Mouse (Mus musculus): ENCODE results near the gene Rab26. TPM values are rescaled to one million over a fixed set of nuclear protein-coding genes. Genes with fewer than 3 reads are reported as not detected.
A peak's percentile ranks its signal among the peaks of the same experiment; 100 is the strongest.

Rab26 gene
- total RNA-seq (2022): under 1 TPM in 3 of 4 experiments, not detected in 1; 0.23 to 0.50 (median 0.25) TPM

DNA sequence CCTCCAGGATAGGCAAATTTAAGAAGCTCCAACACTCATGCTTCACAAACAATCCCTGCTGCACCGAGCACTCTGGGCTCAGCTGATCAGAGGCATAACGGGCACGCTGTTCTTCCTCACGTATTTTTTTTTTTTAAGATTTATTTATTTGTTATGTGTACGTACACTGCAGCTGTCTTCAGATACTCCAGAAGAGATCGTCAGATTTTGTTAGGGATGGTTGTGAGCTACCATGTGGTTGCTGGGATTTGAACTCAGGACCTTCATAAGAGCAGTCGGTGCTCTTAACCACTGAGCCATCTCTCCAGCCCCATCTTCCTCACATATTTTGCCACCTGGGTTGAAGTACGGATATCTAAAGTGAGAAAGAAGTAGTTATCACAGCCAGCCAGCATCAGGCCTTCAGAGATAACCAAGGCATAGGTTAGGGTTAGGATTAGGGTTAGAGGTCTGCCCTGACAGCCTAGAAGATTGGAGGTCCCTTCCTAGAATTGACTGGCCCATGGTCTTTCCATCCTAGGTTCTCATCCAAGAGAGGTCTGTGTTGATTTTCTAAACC, at the start of gene Rab26:
Gene Rab26 (minus strand): TSS at position 51 of the 559 bp plus-strand sequence.
- DNase-seq (ENCODE audit: low spot score): no peak

DNA sequence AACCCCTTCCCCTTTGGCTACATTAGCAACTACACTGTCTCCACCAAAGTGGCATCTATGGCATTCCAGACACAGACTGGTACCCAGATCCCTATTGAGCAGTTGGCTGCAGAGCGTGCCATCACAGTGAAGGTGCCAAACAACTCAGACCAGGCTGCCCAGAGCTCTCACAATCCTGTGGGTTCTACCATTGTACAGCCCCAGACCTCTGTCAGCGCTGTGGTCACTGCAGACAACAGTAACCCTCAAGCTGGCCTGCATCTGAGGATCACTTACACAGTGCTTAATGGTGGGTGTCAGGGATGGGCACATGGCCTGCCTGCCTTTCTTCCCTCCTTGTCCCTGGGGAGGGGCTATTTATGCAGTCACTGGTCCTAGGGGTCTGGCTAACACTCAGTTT, 46.3 kb upstream of the Rab26 start:
- DNase-seq (ENCODE audit: low spot score): no peak

DNA sequence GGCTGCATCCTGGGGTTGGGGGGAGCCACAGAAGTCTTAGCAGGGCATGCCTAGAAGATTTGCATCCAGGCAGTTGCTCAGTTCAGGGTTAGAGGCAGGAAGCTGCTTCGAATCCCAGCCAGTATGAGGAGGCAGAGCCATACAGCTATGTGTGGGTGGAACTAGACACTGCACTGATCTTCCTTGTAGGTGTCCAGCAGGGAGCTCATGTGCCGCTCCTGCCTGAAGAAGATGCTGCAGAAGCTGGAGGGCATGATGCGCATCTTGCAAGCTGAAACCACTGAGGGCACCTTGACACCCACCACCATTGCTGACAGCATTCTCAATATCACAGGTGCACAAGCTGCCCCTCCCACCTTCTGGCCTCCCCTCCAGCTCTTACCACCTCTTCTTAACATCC, 45.5 kb upstream of the Rab26 start:
- DNase-seq (ENCODE audit: low spot score): no peak

DNA sequence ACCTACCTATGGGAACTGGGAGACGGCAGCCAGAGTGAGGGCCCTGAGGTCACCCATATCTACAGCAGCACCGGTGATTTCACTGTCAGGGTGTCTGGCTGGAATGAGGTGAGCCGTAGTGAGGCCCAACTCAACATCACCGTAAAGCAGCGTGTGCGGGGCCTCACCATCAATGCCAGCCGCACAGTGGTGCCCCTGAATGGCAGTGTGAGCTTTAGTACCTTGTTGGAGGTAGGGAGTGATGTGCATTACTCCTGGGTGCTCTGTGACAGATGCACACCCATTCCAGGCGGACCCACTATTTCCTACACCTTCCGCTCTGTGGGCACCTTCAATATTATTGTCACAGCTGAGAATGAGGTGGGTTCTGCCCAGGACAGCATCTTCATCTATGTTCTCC, 39.8 kb upstream of the Rab26 start:
- no peak for DNase-seq (ENCODE audit: low spot score)

DNA sequence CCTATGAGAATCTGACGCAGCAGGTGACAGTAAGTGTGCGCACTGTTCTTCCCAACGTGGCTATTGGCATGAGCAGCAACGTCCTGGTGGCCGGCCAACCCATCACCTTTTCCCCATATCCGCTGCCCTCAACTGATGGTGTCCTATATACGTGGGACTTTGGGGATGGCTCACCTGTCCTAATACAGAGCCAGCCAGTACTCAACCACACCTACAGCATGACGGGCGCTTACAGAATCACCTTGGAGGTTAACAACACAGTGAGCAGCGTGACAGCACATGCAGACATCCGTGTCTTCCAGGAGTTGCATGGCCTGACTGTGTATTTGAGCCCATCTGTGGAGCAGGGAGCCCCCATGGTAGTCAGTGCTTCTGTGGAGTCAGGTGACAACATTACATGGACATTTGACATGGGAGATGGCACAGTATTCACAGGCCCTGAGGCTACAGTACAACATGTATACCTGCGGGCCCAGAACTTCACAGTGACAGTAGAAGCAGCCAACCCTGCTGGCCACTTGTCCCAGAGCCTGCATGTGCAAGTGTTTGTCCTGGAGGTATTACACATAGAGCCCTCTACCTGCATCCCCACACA, 38.7 kb upstream of the Rab26 start:
- DNase-seq (ENCODE audit: low spot score): no peak

DNA sequence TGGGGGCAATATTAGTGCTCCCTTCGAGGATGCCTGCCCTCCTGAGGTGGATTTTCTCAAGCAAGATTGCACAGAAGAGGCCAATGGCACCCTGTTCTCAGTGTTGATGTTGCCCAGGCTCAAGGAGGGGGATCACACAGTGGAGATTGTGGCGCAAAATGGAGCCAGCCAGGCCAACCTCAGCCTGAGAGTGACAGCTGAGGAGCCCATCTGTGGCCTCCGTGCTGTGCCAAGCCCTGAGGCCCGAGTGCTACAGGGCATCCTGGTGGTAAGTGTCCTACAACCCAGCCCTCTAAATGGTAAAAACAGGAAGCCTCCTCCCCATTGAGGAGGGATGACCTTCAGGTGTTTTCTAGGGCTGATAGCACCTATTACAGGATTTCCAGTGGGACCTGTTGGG, 35.8 kb upstream of the Rab26 start:
- DNase-seq (ENCODE audit: low spot score): no peak

DNA sequence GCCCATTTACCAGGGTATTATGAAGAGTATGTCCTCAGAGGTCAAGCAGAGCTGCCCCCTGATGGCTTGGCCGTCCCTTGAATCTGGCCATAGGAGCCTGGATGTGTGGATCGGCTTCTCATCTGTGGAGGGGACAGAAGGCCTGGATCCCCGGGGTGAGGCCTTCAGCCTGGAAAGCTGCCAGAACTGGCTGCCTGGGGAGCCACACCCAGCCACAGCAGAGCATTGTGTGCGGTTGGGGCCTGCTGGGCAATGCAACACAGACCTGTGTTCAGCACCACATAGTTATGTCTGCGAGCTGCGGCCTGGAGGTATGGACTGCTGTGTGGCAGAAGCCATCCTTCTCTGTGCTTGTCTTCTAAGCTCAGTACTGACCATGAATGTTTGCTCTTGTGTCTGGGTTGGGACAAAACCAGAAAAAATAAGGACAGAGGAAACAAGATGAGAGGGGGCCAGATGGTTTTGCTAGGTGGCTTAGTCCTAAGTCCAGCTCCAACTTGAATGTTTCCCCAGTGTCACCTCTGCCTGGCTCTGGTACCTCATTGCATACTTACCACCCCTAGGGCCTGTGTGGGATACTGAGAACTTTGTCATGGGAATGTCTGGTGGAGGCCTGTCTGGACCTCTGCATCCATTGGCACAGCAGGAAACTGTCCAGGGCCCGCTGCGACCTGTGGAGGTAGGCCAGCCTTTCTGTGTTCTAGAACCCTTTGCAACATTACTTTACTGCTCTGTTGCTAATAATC, 33.2 kb upstream of the Rab26 start:
- peak; percentile 42 for DNase-seq (ENCODE audit: low spot score)

DNA sequence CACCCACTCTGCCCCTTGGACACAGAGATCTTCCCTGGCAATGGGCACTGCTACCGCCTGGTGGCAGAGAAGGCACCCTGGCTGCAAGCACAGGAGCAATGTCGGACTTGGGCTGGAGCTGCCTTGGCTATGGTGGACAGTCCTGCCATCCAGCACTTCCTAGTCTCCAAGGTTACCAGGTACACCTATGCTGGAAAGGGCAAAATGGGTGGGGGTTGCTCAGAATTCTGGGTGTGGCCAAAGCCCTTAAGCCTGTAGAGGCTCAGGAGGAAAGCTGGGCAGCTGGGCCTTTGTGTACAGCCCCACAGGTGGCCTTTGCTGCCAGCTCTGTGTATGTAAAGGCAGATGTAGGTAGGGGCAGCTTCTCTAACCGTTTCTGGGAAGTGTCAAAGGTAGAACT, 31.8 kb upstream of the Rab26 start:
- no peak for DNase-seq (ENCODE audit: low spot score)

DNA sequence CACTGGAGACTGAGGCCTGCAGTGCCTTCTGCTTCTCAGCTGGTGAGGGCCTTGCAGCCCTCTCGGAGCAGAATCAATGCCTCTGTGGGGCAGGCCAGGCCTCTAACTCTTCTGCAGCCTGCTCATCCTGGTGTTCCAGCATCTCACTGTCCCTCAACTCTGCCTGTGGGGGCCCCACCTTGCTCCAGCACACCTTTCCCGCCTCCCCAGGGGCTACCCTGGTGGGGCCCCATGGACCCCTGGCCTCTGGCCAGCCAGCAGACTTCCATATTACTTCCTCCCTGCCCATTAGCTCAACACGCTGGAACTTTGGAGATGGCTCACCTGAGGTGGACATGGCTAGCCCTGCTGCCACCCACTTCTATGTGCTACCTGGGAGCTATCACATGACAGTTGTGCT, 31.1 kb upstream of the Rab26 start:
- no peak for DNase-seq (ENCODE audit: low spot score)

DNA sequence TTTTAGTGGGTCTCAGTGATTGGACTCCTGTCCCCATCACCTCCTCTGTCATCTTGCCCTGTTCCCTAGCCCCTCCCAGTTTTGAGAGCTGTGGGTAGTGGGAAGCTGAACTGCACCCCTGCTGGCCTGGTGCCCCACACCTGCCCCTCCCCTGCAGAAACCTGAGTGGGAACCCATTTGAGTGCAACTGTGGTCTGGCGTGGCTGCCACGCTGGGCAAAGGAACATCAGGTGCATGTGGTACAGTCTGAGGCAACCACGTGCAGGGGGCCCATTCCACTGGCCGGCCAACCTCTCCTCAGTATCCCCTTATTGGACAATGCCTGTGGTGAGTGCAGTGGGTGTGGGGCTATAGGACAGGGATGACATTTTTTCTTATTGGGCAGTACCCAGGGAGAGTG, 30.4 kb upstream of the Rab26 start:
- no peak for DNase-seq (ENCODE audit: low spot score)

DNA sequence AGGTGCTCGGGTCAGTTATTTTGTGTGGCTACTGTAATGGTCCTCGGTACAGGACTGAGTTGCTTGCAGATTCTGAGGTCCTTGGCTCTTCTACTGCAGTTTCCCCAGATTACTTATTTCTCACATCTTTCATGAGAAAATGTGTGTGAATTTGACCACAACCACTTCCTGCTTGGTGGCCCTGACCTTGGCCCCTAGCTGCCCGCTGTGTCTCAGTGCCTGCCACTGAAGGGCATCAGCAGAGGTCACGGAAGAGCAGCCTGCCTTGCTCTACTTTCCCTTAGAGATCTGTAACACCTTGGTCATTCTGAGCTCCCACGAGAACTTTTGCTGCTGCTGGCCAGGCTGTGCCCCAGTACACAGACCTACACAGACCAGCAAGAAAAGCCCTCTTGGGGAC, 29.6 kb upstream of the Rab26 start:
- no peak for DNase-seq (ENCODE audit: low spot score)

DNA sequence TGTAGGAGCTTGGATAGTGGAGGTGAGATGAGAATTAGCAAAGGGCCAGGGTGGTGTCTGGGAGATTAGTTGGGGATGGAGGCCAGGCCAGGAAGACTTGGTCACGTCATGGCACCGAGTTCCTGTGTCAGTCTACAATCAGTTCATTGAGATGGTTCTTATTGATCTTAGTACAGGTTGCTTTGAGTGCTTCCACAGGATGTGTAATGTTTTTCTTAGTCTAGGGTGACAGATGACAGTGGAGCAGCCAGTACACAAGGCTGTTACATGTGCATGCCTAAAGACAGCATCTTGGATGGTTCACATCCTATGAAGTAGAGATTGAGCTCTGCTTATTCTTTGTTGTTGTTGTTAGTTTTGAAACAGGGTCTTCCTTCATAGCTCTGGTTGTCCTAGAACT, 27.6 kb upstream of the Rab26 start:
- DNase-seq (ENCODE audit: low spot score): no peak

DNA sequence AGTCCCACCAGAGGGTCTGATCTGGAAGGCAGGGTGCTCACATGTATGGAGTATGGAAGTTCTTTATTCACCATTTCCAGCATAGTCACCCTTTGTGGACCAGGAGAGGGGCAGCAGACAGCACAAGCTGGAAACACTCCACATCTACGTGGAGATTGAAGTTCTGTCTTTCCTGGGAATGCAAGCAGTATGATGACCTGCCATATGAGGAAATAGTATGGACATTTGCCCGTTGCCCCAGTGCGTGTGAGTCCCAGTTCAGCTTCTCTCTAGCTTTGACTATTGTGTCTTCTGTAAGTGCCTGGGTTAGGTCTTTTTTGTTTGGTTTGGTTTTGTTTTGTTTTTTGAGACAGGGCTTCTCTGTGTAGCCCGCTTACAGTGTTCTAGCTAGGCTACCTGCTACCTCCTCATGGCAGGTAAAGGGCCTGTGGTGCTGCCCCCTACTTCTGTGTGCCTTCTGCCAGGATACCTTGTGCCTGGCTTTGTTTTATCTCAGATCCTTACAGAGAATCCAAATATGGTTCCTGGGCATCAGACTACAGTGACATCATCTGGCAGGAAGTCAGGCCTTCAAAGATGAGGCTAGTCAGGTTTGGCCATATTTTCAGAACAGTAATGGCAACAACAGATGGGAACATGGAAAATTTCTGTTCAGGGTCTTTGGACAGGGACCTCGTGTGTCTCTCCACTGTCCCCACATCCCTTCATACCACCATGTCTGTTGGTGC, 26.5 kb upstream of the Rab26 start:
- DNase-seq (ENCODE audit: low spot score): no peak

DNA sequence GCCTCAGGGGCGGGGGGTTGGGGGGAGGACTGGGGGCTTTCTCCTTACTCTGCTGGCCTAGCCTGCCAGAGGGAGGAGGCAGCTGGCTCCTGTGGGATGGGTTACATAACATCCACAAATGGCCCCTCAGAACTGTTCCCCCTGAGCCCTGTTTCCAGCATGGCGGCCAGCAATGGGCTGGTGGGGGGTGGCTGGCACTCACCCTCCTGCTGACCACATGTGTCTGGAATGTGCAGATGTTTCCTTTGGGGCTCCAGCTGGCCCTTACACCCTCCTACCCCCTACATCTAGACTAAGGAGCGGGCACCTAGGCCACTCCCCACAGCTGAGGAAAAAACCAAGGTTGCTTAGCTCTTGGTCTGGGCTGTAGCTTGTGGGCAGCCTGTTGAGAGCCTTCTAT, 25.1 kb upstream of the Rab26 start:
- peak; percentile 40 for DNase-seq (ENCODE audit: low spot score)

DNA sequence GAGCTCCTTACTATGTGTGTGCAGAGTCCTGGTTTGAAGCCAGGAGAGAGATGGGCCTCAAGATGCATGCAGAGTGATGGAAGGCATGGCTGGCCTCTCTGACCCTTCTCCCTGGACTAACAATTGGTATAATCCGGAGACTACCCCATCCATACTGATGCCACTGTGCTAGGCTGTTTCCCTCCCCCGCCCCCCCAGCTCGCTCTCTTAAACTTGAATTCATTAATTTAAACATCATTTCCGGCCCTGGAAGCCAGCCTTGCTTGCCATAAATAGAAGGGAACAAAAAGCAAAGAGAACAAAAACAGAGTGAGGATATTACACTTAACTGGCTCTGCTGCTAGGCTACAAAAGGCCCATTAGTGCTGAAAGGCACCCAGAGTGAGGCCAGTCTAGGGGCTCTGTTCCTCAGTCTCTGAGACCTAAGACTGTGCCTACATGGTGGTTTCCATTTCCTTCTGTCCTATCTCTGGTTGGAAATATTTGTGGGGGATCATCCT, 24.6 kb upstream of the Rab26 start:
- DNase-seq (ENCODE audit: low spot score): peak; percentile 58

DNA sequence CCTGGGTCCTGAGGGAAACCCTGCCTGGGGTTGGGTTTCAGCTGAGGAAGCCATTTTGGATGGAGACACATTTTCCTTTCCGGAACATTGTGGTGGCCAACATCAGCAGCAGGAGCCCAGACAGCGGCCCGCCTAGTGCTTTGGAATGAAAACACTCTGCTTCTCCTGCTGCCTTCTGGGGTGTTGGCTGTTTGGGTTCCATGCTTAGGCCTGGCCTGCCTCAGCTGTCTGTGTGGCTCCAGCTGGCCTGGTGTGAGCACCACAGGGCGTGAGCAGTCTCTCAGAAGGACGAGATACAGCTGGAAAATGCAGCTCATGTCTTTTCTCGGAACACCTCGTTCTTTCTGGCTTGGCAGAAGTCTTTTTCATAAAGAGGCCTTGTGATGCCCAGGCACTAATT, 23.1 kb upstream of the Rab26 start:
- peak; percentile 73 for DNase-seq (ENCODE audit: low spot score)

DNA sequence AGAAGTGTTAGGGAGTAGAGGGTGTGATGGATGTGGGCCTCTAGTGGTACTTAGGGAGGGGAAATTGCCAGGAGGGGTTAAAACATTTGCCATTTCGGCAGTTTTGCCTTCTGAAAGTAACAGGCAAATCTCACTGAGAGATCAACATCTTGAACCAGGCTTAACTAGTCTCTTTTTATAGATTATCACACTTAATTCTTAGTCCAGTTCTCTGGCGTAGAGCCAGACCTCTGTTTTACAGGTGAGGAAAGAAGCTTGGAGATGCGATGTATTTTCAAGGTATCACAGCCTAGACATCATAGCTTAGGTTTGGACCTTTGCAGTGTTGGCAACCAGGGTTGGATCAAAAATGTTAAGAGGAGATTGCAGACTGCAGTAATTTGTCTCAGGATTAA, 17.0 kb upstream of the Rab26 start:
- DNase-seq (ENCODE audit: low spot score): no peak

DNA sequence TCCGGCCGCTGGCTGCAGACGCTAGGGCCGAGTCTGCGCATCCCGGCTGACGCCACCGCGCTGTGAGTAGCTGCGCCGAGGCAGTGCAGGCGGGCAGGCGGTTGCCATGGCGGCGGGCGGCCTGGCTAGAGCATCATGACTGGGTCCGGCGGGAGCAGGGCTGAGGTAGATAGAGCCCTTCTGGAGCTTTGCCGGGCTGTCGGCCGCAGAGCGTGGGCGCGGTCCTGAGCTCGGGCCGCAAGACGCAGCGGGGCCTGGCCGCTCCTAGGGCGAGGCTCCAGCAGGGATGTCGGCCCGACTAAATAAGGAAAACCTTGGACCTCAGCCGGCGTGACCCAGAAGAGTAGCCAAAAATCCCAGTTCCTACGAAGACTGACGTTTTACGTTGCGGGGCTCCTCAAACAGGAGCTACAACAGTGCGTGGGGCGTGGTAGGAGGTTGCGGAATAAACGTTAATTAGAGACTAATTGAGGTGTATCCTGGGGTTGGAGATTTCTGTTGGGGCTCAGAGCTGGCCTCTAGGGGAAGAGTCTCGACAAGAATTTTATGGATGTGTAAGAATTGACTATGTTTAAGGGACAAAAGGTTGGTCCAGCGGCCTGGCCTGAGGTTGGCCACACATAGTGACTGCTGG, 16.5 kb upstream of the Rab26 start:
- DNase-seq (ENCODE audit: low spot score): peak; percentile 76

DNA sequence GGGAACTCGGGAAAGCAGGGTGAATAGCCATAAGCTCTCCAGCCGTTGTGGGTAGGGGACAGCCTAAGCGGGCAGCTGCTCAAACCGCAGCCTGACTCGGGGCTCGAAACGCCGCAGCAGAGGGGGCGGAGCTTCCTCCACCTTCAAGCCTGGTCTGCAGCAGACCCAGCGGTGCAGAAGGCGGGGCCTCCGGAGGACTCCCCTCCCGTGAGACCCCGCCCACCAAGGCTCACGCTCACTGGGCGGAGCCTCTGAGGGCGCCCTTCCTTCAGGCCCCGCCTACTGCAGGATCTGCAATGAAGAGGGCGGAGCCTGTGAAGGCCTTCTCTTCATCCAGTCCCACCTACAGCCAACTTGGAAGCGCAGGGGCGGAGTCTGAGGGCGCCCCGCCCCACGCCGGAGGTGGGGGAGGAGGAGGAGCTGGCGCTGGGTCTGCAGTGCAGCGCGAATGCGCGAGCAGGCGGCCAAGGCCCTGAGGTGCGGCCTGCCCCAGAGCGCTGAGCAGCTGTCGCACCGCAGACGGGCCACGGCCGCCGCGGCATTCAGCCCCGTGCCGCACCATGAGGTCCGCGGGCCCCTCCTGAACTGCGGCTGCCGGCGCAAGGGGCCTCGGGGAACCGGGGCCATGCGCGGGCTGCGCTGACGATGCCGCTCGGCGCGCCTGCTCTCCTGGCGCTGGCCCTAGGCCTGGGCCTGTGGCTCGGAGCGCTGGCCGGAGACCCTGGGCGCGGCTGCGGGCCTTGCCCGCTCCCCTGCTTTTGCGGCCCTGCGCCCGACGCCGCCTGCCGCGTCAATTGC, 15.8 kb upstream of the Rab26 start, which contains the start of gene Pkd1:
Gene Pkd1 (plus strand): TSS at position 217 of the 798 bp plus-strand sequence.
- peak; percentile 98 for DNase-seq (ENCODE audit: low spot score)

DNA sequence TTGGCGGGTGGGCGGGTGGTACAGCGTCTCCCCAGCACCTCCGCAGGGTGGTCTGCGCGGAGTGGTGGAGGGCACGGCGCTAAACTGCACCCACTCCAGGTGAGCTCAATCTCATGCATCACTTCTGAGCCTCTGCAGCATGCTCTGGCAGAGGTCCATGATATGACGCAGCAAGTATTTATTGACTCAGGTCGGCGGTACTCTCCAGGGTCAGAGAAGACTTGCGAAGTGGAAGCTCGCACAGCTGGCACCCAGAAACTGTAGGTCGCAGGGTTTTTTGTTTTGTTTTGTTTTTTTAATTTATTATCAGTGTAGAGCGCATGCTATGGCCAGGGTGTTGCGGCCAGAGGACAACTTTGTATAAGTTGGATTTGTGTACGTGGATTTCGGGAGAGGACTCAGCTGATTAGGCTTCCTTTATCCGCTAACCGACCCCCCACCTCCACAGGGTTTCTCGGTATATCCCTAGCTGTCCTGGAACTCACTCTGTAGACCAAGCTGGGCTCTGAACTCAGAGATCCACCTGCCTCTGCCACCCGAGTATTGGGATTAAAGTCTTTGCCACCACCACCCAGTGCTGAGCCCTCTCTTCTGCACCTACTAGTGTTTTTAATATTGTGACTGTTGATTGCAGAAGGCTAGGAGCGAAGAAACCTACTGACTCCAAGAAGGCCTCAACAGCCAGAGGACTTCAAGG, 15.1 kb upstream of the Rab26 start:
- DNase-seq (ENCODE audit: low spot score): peak; percentile 72

Measured in heart, adult 8-10 months (tissue).